Mouse (Mus musculus) gastrocnemius, adult 2 months (tissue): Measurements from ENCODE around the gene Chrnb2. TPM values are rescaled to one million over a fixed set of nuclear protein-coding genes. Genes with fewer than 3 reads are reported as not detected.
"Not testable (repeated sequence)": the region's sequence is repeated elsewhere in the genome, so short reads cannot be mapped to it uniquely, and the experiment has no call there.

Experiments
- DNase-seq: peaks from one replicate; pipeline ENCODE4 v3.0.0; 2022
- H3K27ac ChIP-seq: fragments of 200-600 bp; 2 replicates; pipeline ENCODE4 v1.8.1; 2022; ENCODE audit warnings: mild to moderate bottlenecking
- H3K4me3 ChIP-seq: fragments of 200-600 bp; 2 replicates; pipeline ENCODE4 v1.8.1; 2022; ENCODE audit warnings: mild to moderate bottlenecking, moderate library complexity
- CTCF ChIP-seq: fragments of 200-600 bp; IDR thresholded peaks from 2 replicates; pipeline ENCODE4 v1.8.1; 2022; ENCODE audit warnings: antibody characterized with exemption, mild to moderate bottlenecking, moderate library complexity
- intact Hi-C: fragments of 180-260 bp; cut with DNase I; formaldehyde crosslinking; loops from one replicate; pipeline ENCODE4 v1.15.1; 2025
- long read RNA-seq, 2 experiments: library from polyadenylated mRNA; stranded (forward); transcript quantifications; one replicate each; pipeline ENCODE4 v2.0.0; 2021
- total RNA-seq, 2 experiments: library from RNA; stranded (reverse); gene quantifications; 2 replicates each; pipeline ENCODE4 v1.2.3; 2021

Chrnb2 gene
- total RNA-seq: under 1 TPM; 0.08 to 0.11 TPM
- long read RNA-seq, experiment 1: 0 reads
- long read RNA-seq, experiment 2: 0 reads

DNA sequence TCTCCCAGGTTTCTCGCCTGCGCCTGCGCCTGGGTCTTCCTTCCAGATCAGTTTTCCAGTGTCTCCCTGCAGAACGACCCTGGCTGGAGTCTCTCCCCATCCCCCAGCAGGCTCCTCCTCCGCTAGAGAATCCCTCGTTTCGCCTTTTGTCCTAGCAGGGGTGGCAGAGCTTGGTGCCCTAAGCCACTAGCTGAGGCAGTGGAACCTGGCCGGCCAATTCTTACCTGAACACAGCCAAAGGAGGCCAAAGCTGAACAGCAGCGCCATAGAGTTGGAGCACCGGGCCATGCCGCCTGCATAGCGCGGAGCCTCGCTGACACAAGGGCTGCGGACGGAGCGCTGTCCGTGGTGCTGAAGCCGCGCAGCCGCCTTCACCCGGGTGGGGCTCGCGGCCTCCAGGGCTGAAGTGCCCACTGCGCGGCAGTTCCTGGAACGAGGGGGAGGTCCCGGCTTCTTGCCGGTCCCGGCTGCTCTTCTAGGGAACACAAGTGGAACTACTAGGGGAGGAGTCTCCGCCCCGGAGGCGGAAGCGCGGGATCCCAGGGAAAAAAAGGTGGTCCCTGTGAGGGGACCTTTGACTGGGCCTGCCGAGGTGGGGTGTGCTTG lies at the start of gene Chrnb2:
Gene Chrnb2 (minus strand): TSS at position 514 of the 606 bp plus-strand sequence.
- peak; percentile 83 for DNase-seq
- intact Hi-C loops: no loop called here
- Histone ChIP-seq H3K4me3 (no peak within 1 kb of the TSS), H3K27ac (no peak within 1 kb of the TSS)
- no peak for TF ChIP-seq CTCF

DNA sequence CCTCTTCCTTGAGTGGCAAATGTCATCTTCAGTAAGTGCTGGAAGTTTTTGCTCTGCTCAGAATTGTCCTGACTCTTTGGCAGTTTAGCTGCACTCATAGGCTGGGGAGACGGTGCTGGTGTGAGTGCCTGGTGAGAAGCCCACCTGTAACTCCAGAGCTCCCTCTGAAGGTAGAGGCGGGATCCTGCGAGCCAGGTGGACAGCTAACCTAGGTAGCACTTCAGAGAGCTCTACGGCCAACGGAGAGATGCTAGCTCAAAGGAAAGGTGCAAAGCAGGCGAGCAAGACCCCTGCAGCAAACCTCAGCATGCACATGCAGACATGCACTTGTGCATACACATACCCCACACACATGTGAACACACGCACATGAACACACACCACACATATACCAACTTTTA lies 49.6 kb upstream of the Chrnb2 start:
- no peak for DNase-seq
- TF ChIP-seq CTCF: no peak
- Histone ChIP-seq H3K27ac (no peak overlapping the region), H3K4me3 (no peak overlapping the region)
- intact Hi-C loops: no loop called here

DNA sequence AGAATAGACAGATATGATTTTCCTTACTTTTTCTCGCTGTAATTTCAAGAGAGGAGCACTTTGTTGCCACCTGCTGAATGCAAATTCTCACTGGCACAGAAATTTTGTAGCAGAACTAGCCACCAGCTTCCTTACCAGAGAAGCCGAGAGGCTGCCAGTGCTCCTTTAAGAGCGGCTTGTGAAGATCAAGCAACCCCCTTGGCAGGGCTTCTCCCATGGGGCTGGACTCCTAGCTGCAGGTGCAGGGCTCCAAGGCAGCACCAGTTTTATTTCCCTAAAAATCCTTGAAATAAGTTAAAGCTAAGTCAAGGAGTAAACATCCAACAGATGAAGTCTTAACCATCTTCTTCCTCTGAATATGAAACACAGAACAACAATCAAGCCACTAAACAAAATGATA lies 47.7 kb upstream of the Chrnb2 start:
- TF ChIP-seq CTCF: no peak
- intact Hi-C loops: no loop called here
- DNase-seq: no peak
- no peak overlapping the region for H3K4me3 ChIP-seq
- H3K27ac ChIP-seq: no peak overlapping the region

DNA sequence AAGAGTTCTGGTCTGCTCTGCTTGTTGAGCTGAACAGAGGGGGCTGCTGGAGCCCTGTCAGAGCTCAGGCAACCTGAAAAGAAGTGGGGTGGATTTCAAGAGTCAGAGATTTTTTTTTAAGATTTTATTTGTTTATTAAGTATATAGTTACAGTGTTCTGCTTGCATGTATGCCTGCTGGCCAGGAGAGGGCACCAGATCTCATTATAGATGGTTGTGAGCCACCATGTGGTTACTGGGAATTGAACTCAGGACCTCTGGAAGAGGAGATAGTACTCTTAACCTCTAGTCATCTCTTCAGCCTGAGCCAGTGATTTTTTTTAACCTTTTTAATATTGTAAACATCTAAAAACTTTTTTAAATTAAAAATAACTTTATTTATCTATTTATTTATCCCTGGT lies 46.4 kb upstream of the Chrnb2 start:
- Histone ChIP-seq H3K27ac (no peak overlapping the region), H3K4me3 (no peak overlapping the region)
- peak; percentile 56 for TF ChIP-seq CTCF
- intact Hi-C loops: no loop called here
- DNase-seq: no peak

DNA sequence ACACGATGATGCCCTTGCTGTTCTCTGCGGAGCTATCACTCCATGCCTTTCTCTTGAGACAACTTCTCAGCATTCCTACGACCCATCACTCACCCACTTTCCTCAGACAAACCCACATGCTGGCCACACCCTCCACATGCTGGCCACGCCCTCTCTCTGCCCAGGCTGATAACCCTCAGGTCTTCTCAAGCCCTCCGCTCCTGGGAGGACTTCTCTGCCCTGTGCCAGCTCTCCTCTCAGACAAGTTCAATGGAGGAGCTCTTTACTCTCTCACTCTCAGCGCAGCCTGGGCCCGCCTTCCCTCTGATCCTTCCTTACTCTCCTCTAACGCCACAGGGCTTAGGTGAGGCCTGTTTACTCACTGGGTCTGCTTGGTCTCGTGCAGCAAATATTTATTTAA lies 44.2 kb upstream of the Chrnb2 start:
- no peak for TF ChIP-seq CTCF
- DNase-seq: no peak
- Histone ChIP-seq H3K4me3 (no peak overlapping the region), H3K27ac (no peak overlapping the region)
- intact Hi-C loops: no loop called here

DNA sequence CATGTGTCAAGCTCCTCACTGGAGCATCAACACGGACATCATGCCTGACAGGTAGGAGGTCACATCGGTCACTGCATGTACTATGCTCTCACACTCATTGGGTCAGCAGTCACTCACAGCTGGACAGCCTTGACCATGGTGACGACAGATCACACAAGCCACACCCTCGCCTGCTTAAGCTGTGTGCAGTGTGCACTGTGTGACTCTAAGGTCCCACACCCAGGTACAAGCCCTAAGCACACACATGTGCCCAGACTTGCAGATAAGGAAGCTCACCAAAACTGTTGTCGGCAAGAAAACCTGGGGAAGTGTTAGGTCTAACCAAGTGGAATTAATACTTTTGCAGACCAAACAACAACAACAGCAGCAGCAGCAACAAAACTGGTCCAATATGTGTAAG lies 43.4 kb upstream of the Chrnb2 start:
- no peak for DNase-seq
- no peak overlapping the region for H3K4me3 ChIP-seq
- H3K27ac ChIP-seq: no peak overlapping the region
- no peak for TF ChIP-seq CTCF
- intact Hi-C loops: no loop called here

DNA sequence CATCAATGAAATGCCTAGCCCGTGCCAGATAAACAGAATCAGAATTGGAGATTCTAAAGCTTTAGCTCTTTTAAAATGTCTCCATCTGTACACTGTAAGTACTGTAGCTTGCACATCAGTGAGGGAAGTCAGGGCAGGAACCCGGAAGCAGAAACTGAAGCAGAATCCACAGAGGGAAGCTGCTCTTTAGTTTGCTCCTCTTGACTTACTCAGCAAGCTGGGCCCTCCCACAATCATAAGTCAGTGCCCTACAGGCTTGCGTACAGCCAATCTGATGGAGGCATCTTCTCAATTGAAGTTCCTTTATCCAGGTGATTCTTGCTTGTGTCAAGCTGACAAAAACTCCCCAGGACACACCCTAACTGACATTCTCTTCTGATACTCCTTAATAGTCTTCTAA lies 42.7 kb upstream of the Chrnb2 start:
- Histone ChIP-seq H3K4me3 (no peak overlapping the region), H3K27ac (no peak overlapping the region)
- intact Hi-C loops: no loop called here
- TF ChIP-seq CTCF: no peak
- DNase-seq: no peak

DNA sequence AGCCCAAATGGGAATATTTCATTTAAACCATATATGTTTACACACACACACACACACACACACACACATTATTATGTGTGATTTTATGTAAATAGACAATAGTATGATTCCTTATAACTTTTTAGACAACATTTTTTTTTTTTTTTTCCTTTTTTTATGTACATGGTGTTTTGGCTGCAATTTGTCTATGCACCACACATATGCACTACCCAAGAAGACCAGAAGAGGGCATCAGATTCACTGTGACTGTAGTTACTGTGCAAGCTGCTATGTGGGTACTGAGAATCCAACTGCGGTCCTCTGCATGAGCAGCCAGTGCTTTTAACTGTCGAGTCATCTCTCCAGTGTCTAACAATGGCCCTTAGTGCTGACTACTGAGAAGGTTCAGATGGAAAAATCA lies 42.3 kb upstream of the Chrnb2 start:
- intact Hi-C loops: no loop called here
- no peak for DNase-seq
- TF ChIP-seq CTCF: peak; percentile 36; the same call in 1 of the 2 replicates
- no peak overlapping the region for H3K27ac ChIP-seq
- H3K4me3 ChIP-seq: no peak overlapping the region

DNA sequence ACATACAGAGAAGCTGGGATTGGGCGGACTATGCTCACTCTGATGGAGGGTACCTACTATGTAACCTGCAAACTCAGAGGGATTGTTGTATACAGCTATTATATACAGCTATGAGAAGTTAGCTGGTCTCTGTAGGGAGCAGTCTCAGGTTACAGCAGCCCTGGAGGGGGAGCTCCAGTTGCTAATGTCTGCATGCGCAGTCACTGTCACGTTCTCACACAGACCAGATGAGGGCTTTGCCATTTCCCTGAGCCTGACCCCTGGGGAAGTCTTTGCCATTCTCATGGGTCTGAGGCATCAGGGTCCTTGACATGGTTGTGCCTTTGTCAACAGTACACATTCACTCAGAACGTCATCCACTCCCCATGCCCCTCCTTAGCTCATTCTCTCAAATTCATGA lies 40.7 kb upstream of the Chrnb2 start:
- H3K27ac ChIP-seq: no peak overlapping the region
- H3K4me3 ChIP-seq: no peak overlapping the region
- intact Hi-C loops: no loop called here
- DNase-seq: no peak
- no peak for TF ChIP-seq CTCF

DNA sequence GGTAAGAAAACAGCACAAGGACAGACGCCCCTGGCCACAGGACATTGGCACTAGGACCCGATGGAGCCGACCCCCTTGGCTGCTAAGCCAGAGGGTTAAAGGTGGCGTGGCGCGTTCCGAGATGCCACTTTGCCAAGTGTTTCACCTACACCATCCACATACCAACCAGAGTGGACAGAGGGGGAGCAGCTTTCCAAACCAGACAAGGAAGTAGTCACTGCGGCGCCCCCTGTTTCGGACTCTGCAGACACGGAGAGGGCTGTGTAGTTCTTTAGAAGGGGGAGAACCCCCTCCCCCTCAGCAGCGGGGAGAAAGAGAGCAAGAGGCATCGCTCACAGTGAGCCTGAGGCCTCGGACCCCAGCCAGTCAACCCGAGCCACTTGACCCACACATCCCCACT lies 38.4 kb upstream of the Chrnb2 start:
- TF ChIP-seq CTCF: no peak
- no peak overlapping the region for H3K27ac ChIP-seq
- intact Hi-C loops: no loop called here
- no peak for DNase-seq
- H3K4me3 ChIP-seq: peak overlapping the region; percentile 33; the same call in 1 of the 2 replicates

DNA sequence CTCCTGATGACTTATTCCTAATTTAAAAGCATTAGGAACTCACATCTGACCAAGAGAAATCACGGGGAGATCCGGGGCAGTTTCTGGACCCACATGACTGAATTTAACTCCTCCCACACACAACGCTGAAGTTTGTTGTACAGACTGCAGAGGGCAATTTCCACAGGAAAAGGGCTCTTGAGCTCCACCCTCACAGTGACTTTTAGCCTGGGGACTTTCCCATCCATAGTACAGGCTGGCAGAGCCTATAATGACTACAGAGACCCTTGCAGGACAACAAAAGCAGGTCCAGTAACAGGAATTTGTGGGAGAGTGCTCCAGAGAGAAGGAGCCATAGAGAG lies 37.0 kb upstream of the Chrnb2 start:
- peak overlapping the region; percentile 59; the same call in 1 of the 2 replicates for H3K27ac ChIP-seq
- intact Hi-C loops: no loop called here
- no peak overlapping the region for H3K4me3 ChIP-seq
- TF ChIP-seq CTCF: no peak
- no peak for DNase-seq

DNA sequence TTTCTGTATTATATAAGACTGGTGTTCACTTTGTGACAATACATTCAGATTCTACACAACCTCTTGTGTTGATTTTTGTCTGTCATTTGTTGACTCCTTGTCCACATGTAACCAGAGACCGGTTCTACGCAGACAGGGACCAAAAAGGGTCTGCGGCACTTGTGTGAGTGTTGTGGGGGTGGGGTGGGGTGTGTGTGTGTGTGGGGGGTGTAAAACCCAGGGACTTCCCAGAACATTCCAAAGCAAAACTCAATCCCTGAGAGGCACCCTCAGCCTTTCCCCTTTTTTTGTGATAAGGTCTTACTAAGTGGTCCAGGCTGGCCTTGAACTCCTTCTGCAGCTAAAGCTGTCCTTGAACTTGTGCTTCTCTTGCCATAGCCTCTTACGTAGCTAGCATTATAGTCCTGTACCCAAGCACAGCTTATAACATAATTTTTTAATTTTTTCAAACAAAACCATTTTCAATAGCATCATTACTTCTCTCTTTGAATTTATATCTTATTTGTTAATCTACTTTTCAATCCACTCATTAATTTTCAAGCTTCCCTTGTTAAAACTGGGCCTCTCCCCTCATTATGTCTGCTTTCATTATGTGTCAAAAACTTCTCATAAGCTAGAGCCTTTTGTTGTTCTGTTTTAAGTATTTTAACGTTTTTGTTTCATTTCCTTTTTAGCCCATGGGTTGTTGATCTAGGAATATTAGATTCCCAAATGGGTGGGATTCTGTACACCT lies 36.5 kb upstream of the Chrnb2 start:
- intact Hi-C loops: no loop called here
- Histone ChIP-seq H3K27ac (peak overlapping the region; percentile 6; the same call in 1 of the 2 replicates), H3K4me3 (no peak overlapping the region)
- no peak for TF ChIP-seq CTCF
- no peak for DNase-seq

DNA sequence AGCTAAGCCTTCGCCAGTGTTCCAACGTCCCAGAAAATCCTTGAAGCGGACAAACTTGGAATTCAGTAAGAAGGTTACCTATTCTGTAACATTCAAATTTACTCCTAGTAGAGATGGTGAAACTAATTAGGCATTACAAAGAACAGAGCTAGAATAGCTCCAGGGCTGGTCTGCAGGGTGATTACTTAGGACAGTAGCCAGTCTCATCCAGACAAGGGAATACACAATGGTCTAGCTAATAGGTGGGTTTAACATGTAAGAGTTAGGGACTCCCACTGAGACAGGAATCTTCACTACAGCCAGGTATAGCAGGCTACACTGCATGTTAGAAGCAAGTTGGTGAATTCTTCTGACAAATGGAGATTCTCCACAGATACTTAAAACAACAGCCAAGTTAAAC lies 35.6 kb upstream of the Chrnb2 start:
- H3K27ac ChIP-seq, DNase-seq, intact Hi-C loops, H3K4me3 ChIP-seq: not testable (repeated sequence)

DNA sequence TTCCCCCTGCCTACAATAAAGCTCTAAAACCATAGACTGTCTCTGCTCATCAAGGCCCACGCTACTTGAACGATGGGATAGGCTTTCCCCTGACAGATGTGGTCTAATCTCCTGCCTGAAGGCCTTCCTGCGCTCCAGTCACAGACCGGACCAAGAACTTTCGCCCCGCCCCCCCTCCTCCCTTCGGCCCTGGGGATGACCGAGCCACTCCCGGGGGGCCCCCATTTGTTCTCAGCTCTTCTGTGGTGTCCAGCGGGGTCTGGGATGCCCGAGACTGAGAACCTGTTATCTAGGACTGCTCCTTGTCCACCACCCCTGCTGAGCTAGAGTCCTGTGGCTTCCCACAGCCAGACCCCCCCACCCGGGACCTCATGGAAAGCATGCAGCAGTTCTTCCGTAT lies 35.0 kb upstream of the Chrnb2 start:
- TF ChIP-seq CTCF: no peak
- no peak overlapping the region for H3K27ac ChIP-seq
- H3K4me3 ChIP-seq: no peak overlapping the region
- intact Hi-C loops: no loop called here
- DNase-seq: no peak
